Mouse (Mus musculus): ENCODE results near the gene Tlk1. TPM values are rescaled to one million over a fixed set of nuclear protein-coding genes. Genes with fewer than 3 reads are reported as not detected.

The Tlk1 gene
- polyA plus RNA-seq, 1 experiment from 2014 or later: 36.4 TPM

GRCm38 (mm10) chr2:70823926-70824800 is 1.4 kb downstream of the Tlk1 start:
- no peaks in the 10 kb centered on the region for H3K36me3 ChIP-seq (ENCODE audit: insufficient read depth)
- 1% methylated on average over 27 of the region's 27 CpGs for WGBS
- H3K4me3 ChIP-seq (ENCODE audit: low read depth, low read length): peak overlapping the region; percentile 92
- H3K27ac ChIP-seq (ENCODE audit: low read depth): peak overlapping the region; percentile 100
- peak; percentile 66 for TF ChIP-seq CTCF (IDR thresholded peaks at IDR 0.05; ENCODE audit: low read depth)
- DNase-seq (peak; percentile 77), ATAC-seq (ENCODE audit: insufficient read depth) (no peak)
- 0 out of 2 replicates have a peak, but pooled peaks cover 3% of the 10 kb centered on the region for H3K4me1 ChIP-seq (ENCODE audit: insufficient read depth)
- H3K4me2 ChIP-seq: peak overlapping the region; percentile 77
- H3K9ac ChIP-seq: peak overlapping the region; percentile 98
- no peaks in the 10 kb centered on the region for H3K9me3 ChIP-seq (ENCODE audit: low read depth, low read length)
- H3K27me3 ChIP-seq (ENCODE audit: insufficient read depth, low read length): no peaks in the 10 kb centered on the region

- ATAC-seq (ENCODE audit: insufficient read depth) (no peak), DNase-seq (no peak)
- H3K9me3 ChIP-seq (ENCODE audit: low read depth, low read length): no peaks in the 10 kb centered on the region
- H3K4me1 ChIP-seq (ENCODE audit: insufficient read depth): 0 out of 2 replicates have a peak, but pooled peaks cover 3% of the 10 kb centered on the region
- H3K36me3 ChIP-seq (ENCODE audit: insufficient read depth): no peaks in the 10 kb centered on the region
- no peaks in the 10 kb centered on the region for H3K27me3 ChIP-seq (ENCODE audit: insufficient read depth, low read length)
- no peak for TF ChIP-seq CTCF (IDR thresholded peaks at IDR 0.05; ENCODE audit: low read depth)
- no peak overlapping the region for H3K27ac ChIP-seq (ENCODE audit: low read depth)
- peak overlapping the region; percentile 92 for H3K4me3 ChIP-seq (ENCODE audit: low read depth, low read length)
- peak overlapping the region; percentile 77 for H3K4me2 ChIP-seq
- peak overlapping the region; percentile 33 for H3K9ac ChIP-seq
- WGBS: 27% methylated on average over 5 of the region's 5 CpGs
Measured at GRCm38 (mm10) chr2:70823434-70823833, 2.1 kb downstream of the Tlk1 start.

GRCm38 (mm10) chr2:70816939-70817338 is 8.6 kb downstream of the Tlk1 start:
- Histone ChIP-seq H3K27me3 (ENCODE audit: insufficient read depth, low read length) (no peaks in the 10 kb centered on the region), H3K4me3 (ENCODE audit: low read depth, low read length) (no peak overlapping the region), H3K36me3 (ENCODE audit: insufficient read depth) (no peaks in the 10 kb centered on the region), H3K4me1 (ENCODE audit: insufficient read depth) (no peaks in the 10 kb centered on the region), H3K9ac (no peak overlapping the region), H3K4me2 (no peak overlapping the region), H3K9me3 (ENCODE audit: low read depth, low read length) (no peaks in the 10 kb centered on the region), H3K27ac (ENCODE audit: low read depth) (no peak overlapping the region)
- no peak for DNase-seq
- 45% methylated on average over 3 of the region's 3 CpGs for WGBS
- no peak for ATAC-seq (ENCODE audit: insufficient read depth)
- no peak for TF ChIP-seq CTCF (IDR thresholded peaks at IDR 0.05; ENCODE audit: low read depth)

GRCm38 (mm10) chr2:70816016-70816415 is 9.5 kb downstream of the Tlk1 start:
- 88% methylated on average over 2 of the region's 2 CpGs for WGBS
- Histone ChIP-seq H3K9ac (no peak overlapping the region), H3K4me3 (ENCODE audit: low read depth, low read length) (no peak overlapping the region), H3K4me1 (ENCODE audit: insufficient read depth) (no peaks in the 10 kb centered on the region), H3K4me2 (no peak overlapping the region), H3K27me3 (ENCODE audit: insufficient read depth, low read length) (no peaks in the 10 kb centered on the region), H3K27ac (ENCODE audit: low read depth) (no peak overlapping the region), H3K9me3 (ENCODE audit: low read depth, low read length) (no peaks in the 10 kb centered on the region), H3K36me3 (ENCODE audit: insufficient read depth) (no peaks in the 10 kb centered on the region)
- DNase-seq (no peak), ATAC-seq (ENCODE audit: insufficient read depth) (no peak)
- TF ChIP-seq CTCF (IDR thresholded peaks at IDR 0.05; ENCODE audit: low read depth): no peak

GRCm38 (mm10) chr2:70813608-70814007 is 11.9 kb downstream of the Tlk1 start:
- WGBS: 68% methylated on average over 4 of the region's 4 CpGs
- Histone ChIP-seq H3K27ac (ENCODE audit: low read depth) (no peak overlapping the region), H3K9me3 (ENCODE audit: low read depth, low read length) (no peaks in the 10 kb centered on the region), H3K4me3 (ENCODE audit: low read depth, low read length) (no peak overlapping the region), H3K9ac (no peak overlapping the region), H3K27me3 (ENCODE audit: insufficient read depth, low read length) (no peaks in the 10 kb centered on the region), H3K4me2 (no peak overlapping the region), H3K36me3 (ENCODE audit: insufficient read depth) (no peaks in the 10 kb centered on the region), H3K4me1 (ENCODE audit: insufficient read depth) (0 out of 2 replicates have a peak, but pooled peaks cover 3% of the 10 kb centered on the region)
- ATAC-seq (ENCODE audit: insufficient read depth): no peak
- no peak for DNase-seq
- no peak for TF ChIP-seq CTCF (IDR thresholded peaks at IDR 0.05; ENCODE audit: low read depth)

GRCm38 (mm10) chr2:70811476-70811875 is 14.1 kb downstream of the Tlk1 start:
- ATAC-seq (ENCODE audit: insufficient read depth) (no peak), DNase-seq (no peak)
- TF ChIP-seq CTCF (IDR thresholded peaks at IDR 0.05; ENCODE audit: low read depth): no peak
- H3K9ac ChIP-seq: no peak overlapping the region
- WGBS: 64% methylated on average over 3 of the region's 3 CpGs
- no peaks in the 10 kb centered on the region for H3K27me3 ChIP-seq (ENCODE audit: insufficient read depth, low read length)
- no peak overlapping the region for H3K4me3 ChIP-seq (ENCODE audit: low read depth, low read length)
- no peaks in the 10 kb centered on the region for H3K9me3 ChIP-seq (ENCODE audit: low read depth, low read length)
- no peaks in the 10 kb centered on the region for H3K36me3 ChIP-seq (ENCODE audit: insufficient read depth)
- H3K4me1 ChIP-seq (ENCODE audit: insufficient read depth): 0 out of 2 replicates have a peak, but pooled peaks cover 3% of the 10 kb centered on the region
- H3K27ac ChIP-seq (ENCODE audit: low read depth): no peak overlapping the region
- H3K4me2 ChIP-seq: no peak overlapping the region

- WGBS: 80% methylated on average over 3 of the region's 3 CpGs
- no peak for TF ChIP-seq CTCF (IDR thresholded peaks at IDR 0.05; ENCODE audit: low read depth)
- Histone ChIP-seq H3K27ac (ENCODE audit: low read depth) (no peak overlapping the region), H3K36me3 (ENCODE audit: insufficient read depth) (no peaks in the 10 kb centered on the region), H3K27me3 (ENCODE audit: insufficient read depth, low read length) (no peaks in the 10 kb centered on the region), H3K4me3 (ENCODE audit: low read depth, low read length) (no peak overlapping the region), H3K4me2 (no peak overlapping the region), H3K9me3 (ENCODE audit: low read depth, low read length) (no peaks in the 10 kb centered on the region), H3K9ac (no peak overlapping the region), H3K4me1 (ENCODE audit: insufficient read depth) (0 out of 2 replicates have a peak, but pooled peaks cover 3% of the 10 kb centered on the region)
- no peak for DNase-seq
- no peak for ATAC-seq (ENCODE audit: insufficient read depth)
Measured at GRCm38 (mm10) chr2:70809921-70810320, 15.6 kb downstream of the Tlk1 start.

Data from lung, embryonic 14.5 days (tissue).